Mouse (Mus musculus): ENCODE data around the gene D10Jhu81e.
"Not testable (repeated sequence)": the region's sequence is repeated elsewhere in the genome, so short reads cannot be mapped to it uniquely, and the experiment has no call there.

D10Jhu81e gene

GRCm38 (mm10) chr10:78169281-78170042 lies at the start of gene D10Jhu81e:
TSS of gene D10Jhu81e (minus strand) at chr10:78169782.
- DNase-seq: peak; percentile 100

- no peak for DNase-seq
These were observed 49.0 kb upstream of the D10Jhu81e start for GRCm38 (mm10) chr10:78218576-78218975.

GRCm38 (mm10) chr10:78216376-78217083 lies 46.9 kb upstream of the D10Jhu81e start:
- no peak for DNase-seq

GRCm38 (mm10) chr10:78214371-78214770 lies 44.8 kb upstream of the D10Jhu81e start:
- no peak for DNase-seq

GRCm38 (mm10) chr10:78211311-78211710 lies 41.7 kb upstream of the D10Jhu81e start:
- peak; percentile 32 to 35 for DNase-seq

GRCm38 (mm10) chr10:78201182-78201581 lies 31.6 kb upstream of the D10Jhu81e start:
- no peak for DNase-seq

- no peak for DNase-seq
These were observed 23.4 kb upstream of the D10Jhu81e start for GRCm38 (mm10) chr10:78192933-78193332.

GRCm38 (mm10) chr10:78186076-78186475 lies 16.5 kb upstream of the D10Jhu81e start:
- DNase-seq: not testable (repeated sequence)

GRCm38 (mm10) chr10:78185381-78185725 lies 15.8 kb upstream of the D10Jhu81e start:
- peak in 1 of 2 experiments; percentile 17 for DNase-seq

- DNase-seq: peak; percentile 93 to 96
These were observed 15.2 kb upstream of the D10Jhu81e start, which contains the start of gene Pwp2 for GRCm38 (mm10) chr10:78184531-78185380. TSS of gene Pwp2 (minus strand) at chr10:78185149.

GRCm38 (mm10) chr10:78183577-78183976 lies 14.0 kb upstream of the D10Jhu81e start:
- DNase-seq: no peak

GRCm38 (mm10) chr10:78182321-78182720 lies 12.7 kb upstream of the D10Jhu81e start:
- no peak for DNase-seq

GRCm38 (mm10) chr10:78174474-78174873 lies 4.9 kb upstream of the D10Jhu81e start:
- no peak for DNase-seq

- no peak for DNase-seq
These were observed 2.0 kb upstream of the D10Jhu81e start for GRCm38 (mm10) chr10:78171581-78171980.

- no peak for DNase-seq
These were observed 1.5 kb upstream of the D10Jhu81e start for GRCm38 (mm10) chr10:78171057-78171456.

- no peak for DNase-seq
These were observed 863 bp upstream of the D10Jhu81e start for GRCm38 (mm10) chr10:78170445-78170844.

GRCm38 (mm10) chr10:78168792-78169191 lies 790 bp downstream of the D10Jhu81e start:
- DNase-seq: no peak

- DNase-seq: no peak
These were observed 1.8 kb downstream of the D10Jhu81e start for GRCm38 (mm10) chr10:78167775-78168174.

- no peak for DNase-seq
These were observed 2.2 kb downstream of the D10Jhu81e start for GRCm38 (mm10) chr10:78167333-78167732.

- no peak for DNase-seq
These were observed 4.2 kb downstream of the D10Jhu81e start for GRCm38 (mm10) chr10:78165256-78166005.

GRCm38 (mm10) chr10:78164786-78165185 lies 4.8 kb downstream of the D10Jhu81e start:
- no peak for DNase-seq

- DNase-seq: peak; percentile 78 to 82
These were observed 5.7 kb downstream of the D10Jhu81e start for GRCm38 (mm10) chr10:78163923-78164322.

Data from kidney, postnatal 4 days (tissue).